In genomic region chr8:111855977-111856376, GRCm38 (mm10) we compare ENCODE assay signal across 26 mouse cellular contexts. TPM values are rescaled to one million over a fixed set of nuclear protein-coding genes. Genes with fewer than 3 reads are reported as not detected.
DNase-seq lines count a peak whose midpoint lies in the region; ATAC-seq and TF ChIP-seq lines count a peak whose summit lies in the region.
"Had no signal": no experiment of that assay in that cellular context is flagged by ENCODE, and none has a peak within 500 bp of the region (broad histone marks: within the 10 kb centered on the region; RNA-seq: fewer than 3 reads in every experiment).

No protein-coding gene starts in this region.

- H3K27ac ChIP-seq in ES-Bruce4 (ENCODE audit: insufficient read depth, low read length) = peak overlapping the region; percentile 74
- H3K27ac ChIP-seq: embryonic facial prominence, embryonic 10.5 days; embryonic facial prominence, embryonic 13.5 days; forebrain, embryonic 12.5 days; forebrain, embryonic 15.5 days; hindbrain, embryonic 12.5 days; hindbrain, embryonic 15.5 days had no signal

- H3K36me3 ChIP-seq in E14TG2a.4 (ENCODE audit: insufficient read depth, low read length) (peaks cover 16% of the 10 kb centered on the region), ES-Bruce4 (ENCODE audit: control insufficient read depth, insufficient read depth, low read length, poor library complexity, severe bottlenecking) (peaks cover 9% of the 10 kb centered on the region)
- H3K36me3 ChIP-seq: embryonic facial prominence, embryonic 13.5 days; forebrain, embryonic 12.5 days; forebrain, embryonic 15.5 days; hindbrain, embryonic 12.5 days; hindbrain, embryonic 15.5 days had no signal

- H3K4me1 ChIP-seq in E14TG2a.4 (replicated peaks; ENCODE audit: low read depth, low read length) (peaks cover 39% of the 10 kb centered on the region), ES-Bruce4 (ENCODE audit: control insufficient read depth, insufficient read depth, low read length) (no peaks in the 10 kb centered on the region)

- peak; percentile 90 for DNase-seq in R1 (ENCODE audit: low read depth, low spot score)
- DNase-seq in testis, postnatal 14 days (ENCODE audit: low spot score) = peak; percentile 39
- DNase-seq in kidney, adult 9 months = no peak
- DNase-seq: adrenal gland, adult 8-10 months; adrenal gland, postnatal 36 days; cerebellum, adult 8-10 months; cerebellum, postnatal 10 days; cerebellum, postnatal 36 days; embryo, embryonic 11 days; gastrocnemius, postnatal 10 days; gastrocnemius, postnatal 36 days had no signal

- H3K4me3 ChIP-seq in E14TG2a.4 (replicated peaks; ENCODE audit: low read length) = peak overlapping the region; percentile 39; the same call in 1 of the 2 replicates
- peak overlapping the region; percentile 89 for H3K4me3 ChIP-seq in ES-Bruce4 (ENCODE audit: low read depth, low read length)
- H3K4me3 ChIP-seq: embryonic facial prominence, embryonic 10.5 days; embryonic facial prominence, embryonic 13.5 days; erythroblast, embryonic 14.5 days; forebrain, embryonic 12.5 days; forebrain, embryonic 15.5 days; hindbrain, embryonic 12.5 days; hindbrain, embryonic 15.5 days had no signal

- no peak for TF ChIP-seq CTCF in E14TG2a.4 (conservative IDR thresholded peaks at IDR 0.05; ENCODE audit: low read length)
- no peak for TF ChIP-seq CTCF in ES-Bruce4 (IDR thresholded peaks at IDR 0.05; ENCODE audit: low read depth, low read length)

- TF ChIP-seq EP300 in ES-Bruce4 (IDR thresholded peaks at IDR 0.05; ENCODE audit: insufficient read depth, low read depth, low read length) = no peak

- H3K27me3 ChIP-seq in E14TG2a.4 (ENCODE audit: insufficient read depth, low read length) = no peaks in the 10 kb centered on the region
- H3K27me3 ChIP-seq in ES-Bruce4 (ENCODE audit: control insufficient read depth, insufficient read depth, low read length, poor library complexity, severe bottlenecking) = no peaks in the 10 kb centered on the region
- H3K27me3 ChIP-seq: embryonic facial prominence, embryonic 13.5 days; forebrain, embryonic 12.5 days; forebrain, embryonic 15.5 days; hindbrain, embryonic 12.5 days; hindbrain, embryonic 15.5 days had no signal

- H3K9me3 ChIP-seq in E14TG2a.4 (ENCODE audit: low read length) = no peaks in the 10 kb centered on the region
- H3K9me3 ChIP-seq in ES-Bruce4 (replicated peaks; ENCODE audit: control insufficient read depth, insufficient read depth, low read length, poor library complexity, severe bottlenecking) = no peaks in the 10 kb centered on the region
- H3K9me3 ChIP-seq: embryonic facial prominence, embryonic 10.5 days; embryonic facial prominence, embryonic 13.5 days; forebrain, embryonic 12.5 days; forebrain, embryonic 15.5 days; hindbrain, embryonic 12.5 days; hindbrain, embryonic 15.5 days had no signal

- no peak for ATAC-seq in frontal cortex, adult (ENCODE audit: low TSS enrichment)
- ATAC-seq: activated CD4-positive, CD25-positive, alpha-beta regulatory T cell, adult 4 months; CD4-positive, CD25-positive, alpha-beta regulatory T cell, adult 4 months; forebrain, embryonic 15.5 days; intestine, postnatal 0 days had no signal

- TF ChIP-seq POLR2A in ES-Bruce4 (IDR thresholded peaks at IDR 0.05; ENCODE audit: insufficient read depth, low read length) = peak; percentile 48

- peak overlapping the region; percentile 39 for H3K9ac ChIP-seq in ES-Bruce4 (ENCODE audit: low read depth, poor library complexity, severe bottlenecking)
- H3K9ac ChIP-seq: embryonic facial prominence, embryonic 13.5 days; forebrain, embryonic 12.5 days; forebrain, embryonic 15.5 days; hindbrain, embryonic 12.5 days; hindbrain, embryonic 15.5 days had no signal

RNA-seq across cellular contexts. Expression of gene Cfdp1, which starts 1.9 kb away (rescaled TPM):
- polyA plus RNA-seq in ES-Bruce4 (2011; ENCODE audit: insufficient read depth, insufficient read length, low read depth, missing spikeins) = 261 and 265 TPM in 2 replicates

RNA-seq across cellular contexts. Expression of gene Tmem170, which starts 20.6 kb away (rescaled TPM):
- polyA plus RNA-seq in ES-Bruce4 (2011; ENCODE audit: insufficient read depth, insufficient read length, low read depth, missing spikeins) = 30.4 and 31.2 TPM in 2 replicates

RNA-seq across cellular contexts. Expression of gene Chst5, which starts 54.3 kb away (rescaled TPM):
- 0.81 and 1.5 TPM in 2 replicates for polyA plus RNA-seq in ES-Bruce4 (2011; ENCODE audit: insufficient read depth, insufficient read length, low read depth, missing spikeins)
- polyA plus RNA-seq: activated CD4-positive, CD25-positive, alpha-beta regulatory T cell, adult 4 months; C2C12; CD4-positive, CD25-positive, alpha-beta regulatory T cell, adult 4 months; erythroblast, embryonic 14.5 days; heart, postnatal 0 days had no signal
